Mouse (Mus musculus) C2C12 (cell line): ENCODE data around the gene Cib1.

Experiments used
- CEBPB ChIP-seq: IDR thresholded peaks from one replicate; pipeline ENCODE4 v1.6.1; 2011; ENCODE audit warnings: low read depth, mild to moderate bottlenecking, control low read depth, moderate library complexity
- CTCF ChIP-seq: IDR thresholded peaks from one replicate; pipeline ENCODE4 v1.5.1; 2011; ENCODE audit not compliant: control insufficient read depth, insufficient read depth, insufficient read length
- MYOD1 ChIP-seq: IDR thresholded peaks from one replicate; pipeline ENCODE4 v1.6.1; 2011; ENCODE audit warnings: low read depth; ENCODE audit not compliant: control insufficient read depth, insufficient read length

- TF ChIP-seq CTCF (no peak), MYOD1 (no peak), CEBPB (no peak)
These were observed 49.0 kb upstream of the Cib1 start for GRCm38 (mm10) chr7:80281646-80282045.
